Comparison of ENCODE assay signal across 8 mouse cellular contexts in genomic region chr3:95650276-95651032, GRCm38 (mm10). TPM values are rescaled to one million over a fixed set of nuclear protein-coding genes. Genes with fewer than 3 reads are reported as not detected.
A peak's percentile ranks its signal among the peaks of the same experiment; 100 is the strongest.
DNase-seq lines count a peak whose midpoint lies in the region; ATAC-seq lines count a peak whose summit lies in the region.

No protein-coding gene starts in this region.

- H3K36me3 ChIP-seq in kidney, embryonic 15.5 days = no peaks in the 10 kb centered on the region

- H3K9ac ChIP-seq in kidney, embryonic 15.5 days = no peak overlapping the region

- 59% methylated on average over 6 of the region's 6 CpGs for WGBS in kidney, embryonic 15.5 days

- ATAC-seq in kidney, embryonic 15.5 days (replicated peaks; ENCODE audit: low FRiP score) = no peak

- intact Hi-C loops in heart, postnatal 25 days (cut with DNase I) = no loop called here

- no peak overlapping the region for H3K4me2 ChIP-seq in kidney, embryonic 15.5 days

- H3K9me3 ChIP-seq in kidney, embryonic 15.5 days (replicated peaks) = no peaks in the 10 kb centered on the region

- peaks cover 10% of the 10 kb centered on the region for H3K4me1 ChIP-seq in kidney, embryonic 15.5 days

- DNase-seq in kidney, postnatal 4 days = no peak
- DNase-seq in adipocyte (ENCODE audit: low spot score) = peak; percentile 65
- DNase-seq in heart, postnatal 25 days (ENCODE audit: low spot score) = peak; percentile 61
- DNase-seq in lung, postnatal 14 days = peak; percentile 52
- no peak for DNase-seq in right cerebral cortex, postnatal 14 days
- DNase-seq in cerebellum, adult 11-12 months = no peak
- no peak for DNase-seq in urinary bladder, postnatal 10 days (ENCODE audit: low spot score)

- H3K27me3 ChIP-seq in kidney, embryonic 15.5 days = no peaks in the 10 kb centered on the region

- H3K4me3 ChIP-seq in kidney, embryonic 15.5 days (replicated peaks) = no peak overlapping the region

- H3K27ac ChIP-seq in kidney, embryonic 15.5 days = peak overlapping the region; percentile 63

RNA-seq across cellular contexts. Expression of gene Mcl1, which starts 8.1 kb away (rescaled TPM):
- polyA plus RNA-seq in kidney, embryonic 15.5 days (2015; fragmentation: Nextera tagmentation; extraction: Ambion mirVana) = 51.2 and 54.4 TPM in 2 replicates
- 100 to 1,000 TPM; 128 to 152 TPM for total RNA-seq in heart, postnatal 25 days (2021)

RNA-seq across cellular contexts. Expression of gene Ensa, which starts 25.7 kb away (rescaled TPM):
- 71.1 and 73.2 TPM in 2 replicates for polyA plus RNA-seq in kidney, embryonic 15.5 days (2015; fragmentation: Nextera tagmentation; extraction: Ambion mirVana)
- total RNA-seq in heart, postnatal 25 days (2021) = 10 to 100 TPM; 67.4 to 72.2 TPM

RNA-seq across cellular contexts. Expression of gene Adamtsl4, which starts 37.3 kb away (rescaled TPM):
- polyA plus RNA-seq in kidney, embryonic 15.5 days (2015; fragmentation: Nextera tagmentation; extraction: Ambion mirVana) = 4.0 and 6.3 TPM in 2 replicates
- 10 to 100 TPM; 52.6 to 64.6 TPM for total RNA-seq in heart, postnatal 25 days (2021)

Comparison
In these comparisons a context has a peak if more than half of its experiments do, and no peak if none do; other contexts are left out.
1. DNase-seq: peak in adipocyte (single experiment), heart, postnatal 25 days (single experiment) and lung, postnatal 14 days (single experiment); none in kidney, postnatal 4 days (0 of 2), right cerebral cortex, postnatal 14 days (single experiment), cerebellum, adult 11-12 months (single experiment) and urinary bladder, postnatal 10 days (single experiment).